Mouse (Mus musculus) ES-CJ7 (cell line): ENCODE data around the gene Iqcn.

Experiments used
- DNase-seq: peaks from one replicate; pipeline ENCODE4 v3.0.0; 2011; ENCODE audit warnings: low read depth, low spot score

The Iqcn gene

DNA sequence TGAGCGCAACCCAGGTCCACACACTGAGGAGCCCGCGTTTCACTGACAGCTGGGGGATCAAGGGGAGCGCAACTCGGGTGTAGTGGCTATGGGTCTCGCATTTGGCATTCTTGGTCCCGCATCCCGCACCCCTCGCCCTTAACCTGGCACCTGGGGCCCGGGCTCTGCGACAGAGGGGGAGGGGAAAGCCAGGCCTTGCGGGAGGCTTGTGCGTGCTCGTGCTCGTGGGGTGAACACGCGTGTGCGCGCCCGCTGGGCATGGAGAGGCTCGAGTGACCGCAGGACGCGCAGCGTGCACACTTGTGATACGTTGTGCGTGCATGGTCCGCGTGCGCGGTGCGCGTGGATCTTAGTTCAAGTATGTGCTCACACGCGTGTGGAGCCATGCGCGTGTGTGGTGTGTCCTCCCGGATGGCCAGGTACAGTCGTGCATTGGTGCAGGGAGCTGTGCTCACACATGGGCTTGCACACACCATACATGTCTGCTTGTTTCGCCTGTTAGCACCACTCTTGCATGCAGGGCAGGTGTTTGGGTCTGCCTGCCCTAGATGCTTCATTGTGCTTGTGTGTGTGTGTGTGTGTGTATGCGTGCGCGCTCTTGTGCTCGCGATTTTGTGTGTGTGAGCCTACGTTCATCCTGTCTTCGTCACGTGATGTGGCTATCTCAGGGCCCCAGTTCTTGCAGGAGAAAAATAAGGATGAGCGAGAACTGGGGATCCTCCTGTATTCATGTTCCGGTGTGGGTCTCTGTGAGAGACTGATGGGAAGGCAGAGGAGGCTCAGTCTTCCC is 51.8 kb downstream of the Iqcn start:
- DNase-seq = no peak

DNA sequence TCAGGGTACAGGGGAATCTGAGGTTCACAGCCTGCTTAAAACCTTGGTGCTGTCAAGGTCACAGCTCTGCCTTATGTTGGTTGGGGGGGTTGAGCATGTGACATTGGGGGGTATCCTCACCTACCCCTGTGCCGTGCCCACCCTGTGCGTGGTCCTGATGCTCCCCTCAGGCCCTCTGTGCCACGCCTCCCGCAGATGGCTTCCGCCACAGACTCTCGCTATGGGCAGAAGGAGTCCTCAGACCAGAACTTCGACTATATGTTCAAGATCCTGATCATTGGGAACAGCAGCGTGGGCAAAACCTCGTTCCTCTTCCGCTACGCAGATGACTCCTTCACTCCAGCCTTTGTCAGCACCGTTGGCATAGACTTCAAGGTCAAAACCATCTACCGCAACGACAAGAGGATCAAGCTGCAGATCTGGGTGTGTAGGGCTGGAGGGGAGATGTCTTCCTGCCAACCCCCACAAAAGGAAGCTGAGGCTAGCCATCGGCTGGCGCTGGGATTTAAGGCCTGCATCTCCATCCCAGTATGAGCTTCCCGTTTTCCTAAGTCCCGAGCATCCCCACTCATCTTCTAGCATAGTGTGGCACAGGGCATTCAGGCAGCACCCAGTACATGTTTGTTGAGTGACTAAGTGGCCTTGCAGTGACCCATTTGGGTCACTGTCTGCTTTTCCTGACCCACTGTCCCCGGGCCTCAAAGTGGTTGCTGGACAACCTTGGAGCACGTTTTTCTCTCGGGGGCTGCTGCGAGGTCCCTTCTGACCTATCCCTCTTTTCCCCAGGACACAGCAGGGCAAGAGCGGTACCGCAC is 52.6 kb downstream of the Iqcn start:
- DNase-seq = no peak

DNA sequence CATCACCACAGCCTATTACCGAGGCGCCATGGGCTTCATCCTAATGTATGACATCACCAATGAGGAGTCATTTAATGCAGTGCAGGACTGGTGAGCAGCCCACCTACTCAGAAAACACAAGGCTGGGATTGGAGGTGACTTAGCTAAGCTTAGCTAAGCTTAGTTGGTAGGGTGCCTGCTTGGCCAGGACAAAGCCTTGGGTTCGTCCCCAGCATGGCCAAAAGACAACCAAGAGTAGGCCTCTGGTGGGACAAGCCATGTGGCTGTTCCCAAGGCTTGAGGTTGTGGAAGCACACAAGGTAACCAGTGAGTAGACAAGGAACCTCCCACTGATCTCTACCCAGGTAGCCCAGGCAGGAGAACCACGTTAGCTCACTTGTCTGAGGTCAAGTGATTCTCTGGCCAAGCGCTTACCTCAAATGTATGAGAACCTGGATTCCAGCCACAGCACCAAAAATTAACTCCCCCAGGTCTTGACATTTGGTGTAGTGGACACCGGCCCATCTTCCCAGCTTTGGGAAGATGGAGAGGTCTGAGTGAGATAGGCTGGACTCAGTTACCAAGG is 53.3 kb downstream of the Iqcn start:
- DNase-seq = no peak

- peak; percentile 81 for DNase-seq
These were observed 54.5 kb downstream of the Iqcn start for GRCm38 (mm10) chr8:70757523-70758307.

DNA sequence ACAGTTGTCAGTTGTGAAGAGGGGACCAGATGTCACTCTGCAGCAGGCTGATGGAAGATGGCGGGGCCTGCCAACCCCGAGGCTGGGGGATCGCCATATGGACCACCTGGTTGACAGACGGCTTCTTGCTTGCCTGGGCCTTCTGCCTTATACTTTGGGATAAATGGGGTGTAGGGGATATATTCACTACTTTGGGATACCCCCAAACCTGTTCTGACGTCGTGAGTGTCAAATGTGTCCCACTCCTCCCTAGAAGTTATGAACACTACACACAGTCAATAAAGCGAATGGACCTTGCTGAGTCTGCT is 55.0 kb downstream of the Iqcn start:
- no peak for DNase-seq

GRCm38 (mm10) chr8:70758616-70759561 is 55.6 kb downstream of the Iqcn start:
- DNase-seq = peak; percentile 78

DNA sequence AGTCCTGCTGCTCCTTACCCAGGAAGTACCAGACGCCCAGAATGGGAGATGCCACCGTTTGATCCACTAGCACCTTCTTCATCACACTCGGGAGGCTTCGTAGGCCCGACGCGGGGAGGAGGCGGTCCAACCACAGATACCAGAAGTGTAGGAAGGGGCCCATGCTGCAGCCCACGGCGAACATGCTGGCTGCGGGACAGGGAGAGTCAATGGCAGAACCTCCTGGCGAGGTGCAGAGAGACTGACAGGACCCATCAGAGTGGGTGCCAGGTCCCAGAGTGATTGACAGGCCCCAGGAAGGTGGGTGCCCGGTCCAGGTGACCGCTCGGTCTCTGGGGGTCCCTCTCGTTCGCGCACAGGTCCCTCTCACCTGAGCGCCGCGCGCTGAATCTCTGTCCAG is 57.1 kb downstream of the Iqcn start:
- no peak for DNase-seq

- peak; percentile 100 for DNase-seq
These were observed 57.6 kb downstream of the Iqcn start, which contains the start of gene Mpv17l2 for GRCm38 (mm10) chr8:70760775-70761406. TSS of gene Mpv17l2 (minus strand) at chr8:70760946.

- peak; percentile 61 for DNase-seq
These were observed 58.9 kb downstream of the Iqcn start for GRCm38 (mm10) chr8:70762118-70762517.

GRCm38 (mm10) chr8:70763354-70763753 is 60.1 kb downstream of the Iqcn start:
- DNase-seq = peak; percentile 81

GRCm38 (mm10) chr8:70764026-70764425 is 60.8 kb downstream of the Iqcn start:
- no peak for DNase-seq

DNA sequence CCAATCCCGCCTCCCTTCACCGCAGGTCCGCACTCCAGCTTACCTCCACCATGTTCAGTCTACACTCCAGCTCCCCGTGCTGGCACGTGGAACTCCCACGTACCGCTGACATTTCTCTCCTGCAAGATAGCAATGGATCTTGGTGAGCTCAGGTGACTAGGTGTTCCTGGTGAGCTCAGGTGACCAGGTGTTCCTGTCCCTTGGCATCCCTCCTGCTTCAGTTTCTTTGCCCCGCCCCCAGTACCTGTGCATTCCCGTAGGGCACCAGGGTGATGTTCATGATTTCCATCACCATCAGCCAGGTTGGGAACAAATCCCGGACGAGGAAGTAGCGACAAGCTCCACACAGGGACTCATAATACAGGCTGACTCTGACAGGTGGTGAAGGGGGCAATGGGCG is 61.4 kb downstream of the Iqcn start:
- no peak for DNase-seq

DNA sequence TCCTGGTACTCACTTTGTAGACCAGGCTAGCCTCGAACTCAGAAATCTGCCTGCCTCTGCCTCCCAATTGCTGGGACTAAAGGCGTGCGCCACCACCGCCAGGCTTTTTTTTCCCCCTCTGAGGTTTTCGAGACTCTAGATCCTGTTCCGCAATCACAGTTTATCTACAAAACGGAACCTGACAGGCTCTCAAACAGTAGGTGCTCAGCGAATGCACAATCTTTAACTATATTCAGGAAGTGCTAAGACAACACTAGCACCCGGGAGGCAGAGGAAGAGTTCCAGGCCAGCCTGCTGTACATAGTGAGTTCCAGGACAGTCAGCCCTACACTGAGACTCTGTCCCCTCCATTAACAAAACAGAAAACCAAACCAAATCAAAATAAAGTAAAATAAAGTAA is 62.1 kb downstream of the Iqcn start:
- no peak for DNase-seq

GRCm38 (mm10) chr8:70765838-70766570 is 62.7 kb downstream of the Iqcn start:
- no peak for DNase-seq

DNA sequence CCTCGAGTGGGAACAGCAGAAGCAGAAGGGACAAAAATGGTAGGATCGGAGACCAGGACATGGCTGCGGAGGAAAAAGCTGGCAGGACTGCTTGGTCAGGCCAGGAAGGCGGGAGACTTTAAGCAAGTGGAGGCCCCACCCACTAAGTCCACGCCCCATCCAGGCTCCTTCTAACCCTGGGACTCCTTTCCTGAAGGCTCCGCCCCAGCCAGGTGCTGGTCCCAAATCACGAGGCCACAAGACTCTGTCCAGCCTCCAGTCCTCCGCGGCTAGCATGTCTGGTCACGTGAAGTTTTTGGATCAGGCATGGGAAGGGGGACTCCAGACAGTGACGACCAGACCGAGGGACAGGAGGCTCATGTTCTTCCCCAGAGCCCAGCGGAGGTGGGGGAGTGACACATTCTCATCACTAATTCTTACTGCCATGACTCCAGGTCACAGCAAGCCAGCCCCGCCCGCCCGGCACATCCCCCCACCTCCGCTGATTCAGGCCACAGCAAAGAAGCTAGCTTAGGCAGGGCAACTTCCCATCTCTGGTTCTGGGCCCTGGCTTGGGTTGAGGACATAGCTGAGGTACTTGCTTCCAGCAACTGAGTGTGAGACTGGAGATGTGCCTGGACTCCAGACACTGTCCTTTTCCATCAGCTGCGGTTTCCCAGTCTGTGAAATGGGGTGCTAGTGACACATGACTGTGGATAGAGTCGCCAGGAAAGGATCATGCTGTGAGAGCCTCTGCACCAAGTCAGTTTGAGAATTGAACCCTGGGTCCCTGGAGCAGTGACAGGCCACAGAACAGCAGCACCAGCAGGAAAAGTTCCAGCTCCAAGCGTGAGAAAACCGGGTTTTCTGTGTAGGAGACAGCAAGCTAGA is 63.5 kb downstream of the Iqcn start:
- peak; percentile 88 for DNase-seq
